Mouse (Mus musculus) NIH3T3 (cell line): ENCODE measurements around the gene Haghl.

Source experiments
- DNase-seq: peaks from one replicate; pipeline ENCODE4 v3.0.0-alpha.2; 2012; ENCODE audit warnings: low read depth

Gene Haghl

GRCm38 (mm10) chr17:25785281-25785745 lies at the start of gene Haghl:
Gene Haghl (minus strand): TSS chr17:25785673.
- DNase-seq, result peak; percentile 99

- no peak for DNase-seq
Measured at GRCm38 (mm10) chr17:25834595-25835222, 49.2 kb upstream of the Haghl start.

- DNase-seq, result peak; percentile 42
Measured at GRCm38 (mm10) chr17:25833961-25834594, 48.6 kb upstream of the Haghl start.

- DNase-seq, result peak; percentile 98
Measured at GRCm38 (mm10) chr17:25833291-25833663, 47.8 kb upstream of the Haghl start, which contains the start of gene Stub1. Gene Stub1 (minus strand): TSS chr17:25833404.

- peak; percentile 100 for DNase-seq
Measured at GRCm38 (mm10) chr17:25832436-25833290, 47.2 kb upstream of the Haghl start.

GRCm38 (mm10) chr17:25831451-25832281 lies 46.2 kb upstream of the Haghl start:
- peak; percentile 58 for DNase-seq

GRCm38 (mm10) chr17:25830806-25831431 lies 45.4 kb upstream of the Haghl start:
- no peak for DNase-seq

GRCm38 (mm10) chr17:25830200-25830753 lies 44.8 kb upstream of the Haghl start:
- DNase-seq, result no peak

GRCm38 (mm10) chr17:25829558-25830017 lies 44.1 kb upstream of the Haghl start:
- no peak for DNase-seq

- peak; percentile 81 for DNase-seq
Measured at GRCm38 (mm10) chr17:25828712-25829557, 43.5 kb upstream of the Haghl start, which contains the start of gene Jmjd8. Gene Jmjd8 (plus strand): TSS chr17:25828867.

GRCm38 (mm10) chr17:25828223-25828594 lies 42.7 kb upstream of the Haghl start:
- no peak for DNase-seq

- no peak for DNase-seq
Measured at GRCm38 (mm10) chr17:25827546-25828222, 42.2 kb upstream of the Haghl start.

GRCm38 (mm10) chr17:25827011-25827410 lies 41.5 kb upstream of the Haghl start:
- no peak for DNase-seq

GRCm38 (mm10) chr17:25825984-25826570 lies 40.6 kb upstream of the Haghl start:
- no peak for DNase-seq

- no peak for DNase-seq
Measured at GRCm38 (mm10) chr17:25825311-25825710, 39.8 kb upstream of the Haghl start.

- no peak for DNase-seq
Measured at GRCm38 (mm10) chr17:25824362-25825142, 39.1 kb upstream of the Haghl start.

- peak; percentile 93 for DNase-seq
Measured at GRCm38 (mm10) chr17:25823452-25823851, 38.0 kb upstream of the Haghl start, which contains the start of gene Wdr24. Gene Wdr24 (plus strand): TSS chr17:25823627.
